Mouse (Mus musculus) adipose tissue, adult 10 weeks (tissue): Measurements from ENCODE around the gene Olfr694. TPM values are rescaled to one million over a fixed set of nuclear protein-coding genes. Genes with fewer than 3 reads are reported as not detected.

Experiments used
- polyA plus RNA-seq: library from polyadenylated mRNA; stranded (reverse); fragments of 350-450 nt; fragmentation: Illumina TruSeq; extraction: RNeasy Lipid Tissue Mini Kit (QIAGEN cat#74804); gene quantifications from one replicate; pipeline ENCODE4 v1.2.3, GENCODE M21; 2014; ENCODE audit warnings: low read depth, low replicate concordance

Gene Olfr694
- not detected for polyA plus RNA-seq

DNA sequence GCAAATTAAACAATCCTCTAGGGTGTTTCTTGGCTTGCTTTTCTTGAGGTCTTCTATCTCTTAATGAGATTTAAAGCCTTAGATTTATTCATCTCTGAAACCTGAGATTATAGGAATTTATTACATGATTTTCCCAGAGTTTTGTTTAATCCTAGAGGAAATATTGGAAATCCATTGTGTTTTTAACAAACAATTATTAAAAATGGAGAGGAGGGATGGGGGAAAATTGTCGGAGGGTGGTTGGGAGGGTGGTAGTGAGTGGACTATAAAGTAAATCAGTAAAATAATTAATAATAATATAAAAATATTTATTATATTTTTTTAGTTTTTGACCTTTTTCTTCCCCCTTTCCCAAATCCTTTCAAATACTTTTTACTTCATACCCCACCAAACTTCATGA is at the start of gene Olfr694:
Gene Olfr694, minus strand, starts transcription at position 101 of the 400 bp plus-strand sequence.

GRCm38 (mm10) chr7:106716296-106716695 is 24.7 kb upstream of the Olfr694 start, which contains the start of gene Olfr695:
Gene Olfr695, minus strand, starts transcription at chr7:106716396.

GRCm38 (mm10) chr7:106680484-106680883 is 11.1 kb downstream of the Olfr694 start, which contains the start of gene Olfr693:
Gene Olfr693, minus strand, starts transcription at chr7:106680584.

Other genes with a start within 250 kb of the Olfr694 start
- not detected for gene Olfr693, start 11.2 kb downstream of the Olfr694 start, polyA plus RNA-seq
- not detected for gene Olfr695, start 24.6 kb upstream of the Olfr694 start, polyA plus RNA-seq
- not detected for gene Olfr697, start 50.6 kb upstream of the Olfr694 start, polyA plus RNA-seq
- not detected for gene Olfr698, start 63.6 kb upstream of the Olfr694 start, polyA plus RNA-seq
- not detected for gene Olfr699, start 101.4 kb upstream of the Olfr694 start, polyA plus RNA-seq
- gene Olfr700, start 117.0 kb upstream of the Olfr694 start, polyA plus RNA-seq: not detected
- gene Olfr701, start 122.3 kb upstream of the Olfr694 start, polyA plus RNA-seq: 0.55 TPM
- not detected for gene Olfr702, start 142.1 kb upstream of the Olfr694 start, polyA plus RNA-seq
- gene Olfr703, start 151.5 kb upstream of the Olfr694 start, polyA plus RNA-seq: not detected
- not detected for gene Olfr704, start 171.4 kb upstream of the Olfr694 start, polyA plus RNA-seq
- not detected for gene Olfr705, start 185.1 kb upstream of the Olfr694 start, polyA plus RNA-seq
- not detected for gene Olfr706, start 196.3 kb upstream of the Olfr694 start, polyA plus RNA-seq
- not detected for gene Olfr707, start 209.4 kb upstream of the Olfr694 start, polyA plus RNA-seq
- gene Olfr1532-ps1, start 216.2 kb upstream of the Olfr694 start, polyA plus RNA-seq: not detected
- gene Olfr709-ps1, start 240.4 kb upstream of the Olfr694 start, polyA plus RNA-seq: not detected